Mouse (Mus musculus) activated CD4-positive, CD25-positive, alpha-beta regulatory T cell, adult 4 months (primary cell): ENCODE data around the gene Lama4. TPM values are rescaled to one million over a fixed set of nuclear protein-coding genes. Genes with fewer than 3 reads are reported as not detected.

Source experiments
- ATAC-seq: one replicate; pipeline ENCODE4 v1.8.0; 2017
- polyA plus RNA-seq, 2 experiments: library from polyadenylated mRNA; unstranded; fragments of 100-300 nt; shearing (Covaris generic); gene quantifications; one replicate each; pipeline ENCODE4 v1.2.1; 2017

Gene Lama4
- polyA plus RNA-seq, 2 experiments from 2014 or later, result 0.20 TPM; not detected in 1

- ATAC-seq, result no peak
These were observed 90.7 kb downstream of the Lama4 start for GRCm38 (mm10) chr10:39056050-39056449.

- ATAC-seq, result no peak
These were observed 99.4 kb downstream of the Lama4 start for GRCm38 (mm10) chr10:39064732-39065131.

- ATAC-seq, result no peak
These were observed 100.1 kb downstream of the Lama4 start for GRCm38 (mm10) chr10:39065449-39065848.

GRCm38 (mm10) chr10:39066061-39066460 lies 100.7 kb downstream of the Lama4 start:
- no peak for ATAC-seq

- peak; percentile 66 for ATAC-seq
These were observed 101.6 kb downstream of the Lama4 start for GRCm38 (mm10) chr10:39066962-39067361.

- ATAC-seq, result no peak
These were observed 106.7 kb downstream of the Lama4 start for GRCm38 (mm10) chr10:39072048-39072447.

- no peak for ATAC-seq
These were observed 131.7 kb downstream of the Lama4 start for GRCm38 (mm10) chr10:39096981-39097380.

GRCm38 (mm10) chr10:39098746-39099145 lies 133.4 kb downstream of the Lama4 start:
- no peak for ATAC-seq

- no peak for ATAC-seq
These were observed 139.6 kb downstream of the Lama4 start for GRCm38 (mm10) chr10:39104803-39105449.

- no peak for ATAC-seq
These were observed 141.1 kb downstream of the Lama4 start for GRCm38 (mm10) chr10:39106413-39106812.

GRCm38 (mm10) chr10:39106935-39107334 lies 141.6 kb downstream of the Lama4 start:
- no peak for ATAC-seq

- no peak for ATAC-seq
These were observed 143.6 kb downstream of the Lama4 start for GRCm38 (mm10) chr10:39108837-39109488.

- no peak for ATAC-seq
These were observed 144.2 kb downstream of the Lama4 start for GRCm38 (mm10) chr10:39109489-39109874.

GRCm38 (mm10) chr10:39121412-39121811 lies 156.1 kb downstream of the Lama4 start:
- ATAC-seq, result no peak

- ATAC-seq, result peak; percentile 93
These were observed 168.4 kb downstream of the Lama4 start, which contains the start of the genes Fam229b and Tube1 for GRCm38 (mm10) chr10:39133462-39134310. Fam229b (minus strand) TSS chr10:39133914. Tube1 (plus strand) TSS chr10:39133976.

- ATAC-seq, result no peak
These were observed 172.5 kb downstream of the Lama4 start for GRCm38 (mm10) chr10:39137766-39138165.

GRCm38 (mm10) chr10:39138761-39139160 lies 173.4 kb downstream of the Lama4 start:
- ATAC-seq, result no peak

GRCm38 (mm10) chr10:39140843-39141242 lies 175.5 kb downstream of the Lama4 start:
- ATAC-seq, result no peak

- ATAC-seq, result no peak
These were observed 176.1 kb downstream of the Lama4 start for GRCm38 (mm10) chr10:39141401-39141800.

- no peak for ATAC-seq
These were observed 176.9 kb downstream of the Lama4 start for GRCm38 (mm10) chr10:39142216-39142615.

- ATAC-seq, result no peak
These were observed 191.4 kb downstream of the Lama4 start for GRCm38 (mm10) chr10:39156719-39157118.

- ATAC-seq, result no peak
These were observed 192.0 kb downstream of the Lama4 start for GRCm38 (mm10) chr10:39157321-39157720.

- ATAC-seq, result no peak
These were observed 193.0 kb downstream of the Lama4 start for GRCm38 (mm10) chr10:39158306-39158705.
